In the genomic region with DNA sequence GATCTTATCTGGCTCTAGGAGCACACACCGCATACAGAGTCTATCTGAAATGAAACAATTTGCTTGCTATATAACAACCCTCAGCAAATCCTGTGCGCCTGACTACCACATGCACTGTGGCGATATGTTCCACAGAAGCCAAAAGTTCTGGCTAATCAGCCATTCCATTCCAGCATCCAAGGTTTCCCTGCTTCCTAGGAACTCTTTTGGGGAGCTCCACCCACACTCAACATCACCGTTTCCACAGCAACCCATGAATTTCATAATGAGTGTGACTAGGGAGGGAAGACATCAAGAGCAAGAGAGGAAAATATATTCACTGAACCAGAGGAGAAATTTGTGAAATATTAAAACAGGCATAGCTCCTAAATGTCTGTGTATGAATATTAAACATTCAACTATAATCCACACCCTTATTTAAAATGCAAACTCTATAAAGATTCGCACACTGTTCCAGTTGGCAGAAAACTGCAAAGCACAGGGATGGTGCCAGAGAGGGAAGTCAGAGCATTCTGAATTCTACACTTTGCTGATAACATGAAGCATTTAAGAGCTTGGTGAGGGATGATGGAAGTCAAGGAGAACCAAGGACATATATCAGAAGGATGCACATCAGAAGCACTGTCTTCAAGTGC, we compare ENCODE assay signal across 16 mouse cellular contexts.
DNase-seq lines count a peak whose midpoint lies in the region; ATAC-seq lines count a peak whose summit lies in the region.
"Had no signal": no experiment of that assay in that cellular context is flagged by ENCODE, and none has a peak within 500 bp of the region (broad histone marks: within the 10 kb centered on the region; RNA-seq: fewer than 3 reads in every experiment).

No protein-coding gene starts in this region.

- no peak overlapping the region for H3K9ac ChIP-seq in hindbrain, embryonic 15.5 days
- no peak overlapping the region for H3K9ac ChIP-seq in hindbrain, embryonic 13.5 days
- no peak overlapping the region for H3K9ac ChIP-seq in forebrain, embryonic 16.5 days (replicated peaks; ENCODE audit: low read depth, low read length)
- no peak overlapping the region for H3K9ac ChIP-seq in kidney, embryonic 16.5 days (replicated peaks; ENCODE audit: low read length)
- H3K9ac ChIP-seq: embryonic facial prominence, embryonic 13.5 days; neural tube, embryonic 12.5 days had no signal

- no peak overlapping the region for H3K27ac ChIP-seq in hindbrain, embryonic 15.5 days (replicated peaks)
- no peak overlapping the region for H3K27ac ChIP-seq in hindbrain, embryonic 13.5 days
- H3K27ac ChIP-seq in forebrain, embryonic 16.5 days (ENCODE audit: low read length) = peak overlapping the region; percentile 48
- no peak overlapping the region for H3K27ac ChIP-seq in kidney, embryonic 16.5 days (ENCODE audit: low read length)
- H3K27ac ChIP-seq: embryonic facial prominence, embryonic 13.5 days; limb, embryonic 10.5 days; neural tube, embryonic 12.5 days had no signal

- H3K36me3 ChIP-seq in hindbrain, embryonic 15.5 days = no peaks in the 10 kb centered on the region
- no peaks in the 10 kb centered on the region for H3K36me3 ChIP-seq in hindbrain, embryonic 13.5 days
- H3K36me3 ChIP-seq in forebrain, embryonic 16.5 days (ENCODE audit: control insufficient read depth, insufficient read depth) = no peaks in the 10 kb centered on the region
- peaks cover 21% of the 10 kb centered on the region for H3K36me3 ChIP-seq in kidney, embryonic 16.5 days (ENCODE audit: insufficient read depth, low read length)
- H3K36me3 ChIP-seq: neural tube, embryonic 12.5 days had no signal

- no peaks in the 10 kb centered on the region for H3K4me1 ChIP-seq in hindbrain, embryonic 15.5 days (replicated peaks)
- no peaks in the 10 kb centered on the region for H3K4me1 ChIP-seq in hindbrain, embryonic 13.5 days (replicated peaks)
- H3K4me1 ChIP-seq in forebrain, embryonic 16.5 days (replicated peaks; ENCODE audit: control insufficient read depth, insufficient read depth, low read length) = peaks cover 9% of the 10 kb centered on the region
- H3K4me1 ChIP-seq in kidney, embryonic 16.5 days (ENCODE audit: insufficient read depth, low read length) = no peaks in the 10 kb centered on the region
- H3K4me1 ChIP-seq: embryonic facial prominence, embryonic 13.5 days; limb, embryonic 10.5 days; neural tube, embryonic 12.5 days had no signal

- H3K4me3 ChIP-seq in hindbrain, embryonic 15.5 days = no peak overlapping the region
- H3K4me3 ChIP-seq in hindbrain, embryonic 13.5 days = no peak overlapping the region
- no peak overlapping the region for H3K4me3 ChIP-seq in forebrain, embryonic 16.5 days (replicated peaks; ENCODE audit: low read length)
- H3K4me3 ChIP-seq in kidney, embryonic 16.5 days (ENCODE audit: low read length) = no peak overlapping the region
- H3K4me3 ChIP-seq: embryonic facial prominence, embryonic 13.5 days; limb, embryonic 10.5 days; neural tube, embryonic 12.5 days had no signal

- ATAC-seq in hindbrain, embryonic 15.5 days (ENCODE audit: low FRiP score, low read depth) = 0 out of 2 replicates have a peak, but pooled peaks have one; percentile 57
- ATAC-seq in hindbrain, embryonic 13.5 days (ENCODE audit: low FRiP score) = no peak
- ATAC-seq in forebrain, embryonic 16.5 days = peak; percentile 87
- no peak for ATAC-seq in kidney, embryonic 16.5 days (ENCODE audit: low FRiP score, low TSS enrichment)
- ATAC-seq: intestine, postnatal 0 days; Patski had no signal

- DNase-seq in layer of hippocampus, postnatal 10 days (ENCODE audit: low spot score in 2 of 2) = peak; percentile 21 to 39
- peak; percentile 25 for DNase-seq in right cerebral cortex, postnatal 14 days
- no peak for DNase-seq in B cell, adult 2 months
- DNase-seq in adrenal gland, postnatal 25 days = no peak
- DNase-seq: adrenal gland, postnatal 36 days; cerebellum, adult 9-11 months; gastrocnemius, postnatal 10 days had no signal

- WGBS in hindbrain, embryonic 15.5 days = 87% methylated on average over 5 of the region's 5 CpGs
- WGBS in hindbrain, embryonic 13.5 days = 94% methylated on average over 5 of the region's 5 CpGs
- WGBS in forebrain, embryonic 16.5 days = 66% methylated on average over 5 of the region's 5 CpGs
- 95% methylated on average over 5 of the region's 5 CpGs for WGBS in kidney, embryonic 16.5 days

- H3K27me3 ChIP-seq in hindbrain, embryonic 15.5 days = no peaks in the 10 kb centered on the region
- no peaks in the 10 kb centered on the region for H3K27me3 ChIP-seq in hindbrain, embryonic 13.5 days
- no peaks in the 10 kb centered on the region for H3K27me3 ChIP-seq in forebrain, embryonic 16.5 days (replicated peaks; ENCODE audit: control insufficient read depth, insufficient read depth, low read length)
- no peaks in the 10 kb centered on the region for H3K27me3 ChIP-seq in kidney, embryonic 16.5 days (ENCODE audit: insufficient read depth, low read length)
- H3K27me3 ChIP-seq: embryonic facial prominence, embryonic 13.5 days; neural tube, embryonic 12.5 days; Patski had no signal

- H3K4me2 ChIP-seq in hindbrain, embryonic 15.5 days = no peak overlapping the region
- no peak overlapping the region for H3K4me2 ChIP-seq in hindbrain, embryonic 13.5 days
- no peak overlapping the region for H3K4me2 ChIP-seq in forebrain, embryonic 16.5 days (ENCODE audit: low read length)
- H3K4me2 ChIP-seq in kidney, embryonic 16.5 days (replicated peaks; ENCODE audit: low read depth, low read length) = no peak overlapping the region
- H3K4me2 ChIP-seq: embryonic facial prominence, embryonic 13.5 days; neural tube, embryonic 12.5 days had no signal

- H3K9me3 ChIP-seq in hindbrain, embryonic 15.5 days = no peaks in the 10 kb centered on the region
- H3K9me3 ChIP-seq in hindbrain, embryonic 13.5 days = no peaks in the 10 kb centered on the region
- H3K9me3 ChIP-seq in forebrain, embryonic 16.5 days (ENCODE audit: control insufficient read depth, low read length) = no peaks in the 10 kb centered on the region
- H3K9me3 ChIP-seq in kidney, embryonic 16.5 days (ENCODE audit: low read length) = no peaks in the 10 kb centered on the region
- H3K9me3 ChIP-seq: embryonic facial prominence, embryonic 13.5 days; limb, embryonic 10.5 days; neural tube, embryonic 12.5 days had no signal

Comparison
In these comparisons a context has a peak if more than half of its experiments do, and no peak if none do; other contexts are left out.
1. ATAC-seq: peak in hindbrain, embryonic 15.5 days (single experiment) and forebrain, embryonic 16.5 days (single experiment); none in hindbrain, embryonic 13.5 days (single experiment) and kidney, embryonic 16.5 days (single experiment).
2. DNase-seq: peak in layer of hippocampus, postnatal 10 days (2 of 2) and right cerebral cortex, postnatal 14 days (single experiment); none in B cell, adult 2 months (0 of 2) and adrenal gland, postnatal 25 days (single experiment).